Mouse (Mus musculus) neural tube, postnatal 0 days (tissue): ENCODE data around the gene Kif26a. TPM values are rescaled to one million over a fixed set of nuclear protein-coding genes. Genes with fewer than 3 reads are reported as not detected.

Experiments used
- microRNA counts: library from miRNA; unstranded; fragments of <30 nt; microRNA quantifications from one replicate; lab custom pipeline; 2015
- microRNA-seq: library from miRNA; unstranded; fragments of <30 nt; microRNA quantifications from one replicate; pipeline ENCODE4, GENCODE M21; 2016
- polyA plus RNA-seq: library from polyadenylated mRNA; unstranded; fragments of >200 nt; fragmentation: Nextera tagmentation; extraction: Ambion mirVana; gene quantifications from 2 replicates; pipeline ENCODE4 v1.2.1, GENCODE M21; 2015

Kif26a gene
- polyA plus RNA-seq: 1.9 and 2.2 TPM in 2 replicates

DNA sequence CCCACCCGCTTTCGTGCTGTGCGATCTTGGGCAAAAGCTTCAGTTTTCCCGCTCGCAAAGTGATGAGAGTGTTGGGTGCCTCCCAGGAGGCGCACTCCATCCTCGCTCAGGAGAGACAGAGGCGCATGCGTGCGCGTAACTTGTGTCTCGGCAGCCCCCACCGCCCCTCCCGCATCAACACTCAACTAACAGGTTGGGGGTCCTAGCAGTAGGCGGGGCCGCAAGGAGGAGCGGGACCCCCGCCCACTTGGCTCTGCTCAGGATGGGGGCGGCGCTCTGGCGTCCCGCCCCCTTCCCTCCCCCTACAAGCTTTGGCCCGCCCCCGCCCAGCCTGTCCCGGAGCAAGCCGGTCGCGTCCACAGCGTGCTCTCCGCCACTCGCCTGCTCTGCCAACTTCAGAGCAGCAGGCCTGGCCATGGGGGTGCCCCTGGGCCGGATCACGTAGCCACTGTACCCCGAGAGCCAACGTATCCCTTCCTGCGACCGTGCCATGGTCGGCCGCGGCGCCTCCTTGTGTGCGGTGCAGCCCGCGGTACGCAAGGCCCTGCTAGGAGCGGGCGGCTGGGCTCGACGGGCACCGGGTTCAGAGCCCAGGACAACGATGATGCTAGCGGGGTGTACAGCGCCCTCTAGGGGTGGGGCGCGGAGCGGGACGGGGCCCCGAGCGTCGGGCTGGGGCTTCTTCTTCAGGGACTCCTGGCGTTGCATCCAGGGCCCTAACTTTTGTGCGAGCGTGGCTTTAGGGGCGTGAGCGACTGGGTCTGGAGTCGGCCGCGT lies at the start of gene Kif26a:
Kif26a (plus strand) TSS at position 334 of the 777 bp plus-strand sequence.

DNA sequence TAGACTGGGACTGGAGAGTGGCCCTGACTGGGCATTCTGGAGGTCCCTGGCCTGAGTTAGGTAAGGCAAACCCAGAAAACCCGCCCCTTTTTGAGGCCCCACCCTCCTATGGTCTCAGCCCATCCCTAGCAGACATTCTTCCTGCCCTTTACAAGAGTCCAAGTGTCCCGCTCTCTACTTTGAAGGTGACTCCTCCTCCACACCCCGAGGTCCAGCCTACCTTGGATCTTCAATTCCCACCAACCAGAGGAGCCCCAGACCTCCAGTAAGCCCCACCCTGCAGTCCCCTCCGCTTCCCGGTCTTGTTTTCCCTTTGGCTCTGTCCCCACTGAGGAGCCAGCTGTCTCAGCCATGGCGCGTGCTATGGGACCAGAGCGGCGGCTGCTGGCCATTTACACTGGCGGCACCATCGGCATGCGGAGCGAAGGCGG lies 39.5 kb upstream of the Kif26a start, which contains the start of gene Aspg:
Aspg (plus strand) TSS at position 139 of the 431 bp plus-strand sequence.

MicroRNA genes within 50 kb of the gene (microRNA counts, 519-probe panel; counts per million panel counts)
- microRNA mmu-miR-203 (lab: Ali Mortazavi, UCI): 40.5 counts per million

Small RNAs within 50 kb of the gene (microRNA-seq; reads per million reads assigned to microRNA genes)
- gene Mir203 (494 reads per million, percentile 67 among the genes with 10 or more reads in this experiment), gene Mir3073a (not detected), gene Mir3073b (not detected)

Other genes with a start within 250 kb of the Kif26a start
- 34.5 and 35.6 TPM in 2 replicates for gene Ppp1r13b, start 238.1 kb upstream of the Kif26a start, polyA plus RNA-seq
- 1,081 and 1,190 TPM in 2 replicates for gene Atp5mpl, start 179.2 kb upstream of the Kif26a start, polyA plus RNA-seq
- 0.14 and 0.19 TPM in 2 replicates for gene Tdrd9, start 174.6 kb upstream of the Kif26a start, polyA plus RNA-seq
- not detected in 2 replicates for gene Rd3l, start 164.9 kb upstream of the Kif26a start, polyA plus RNA-seq
- 0.57 and 1.4 TPM in 2 replicates for gene Aspg, start 39.5 kb upstream of the Kif26a start, polyA plus RNA-seq